10 mouse cellular contexts compared by ENCODE assay signal in genomic region chr6:121498819-121499535, GRCm38 (mm10). TPM values are rescaled to one million over a fixed set of nuclear protein-coding genes. Genes with fewer than 3 reads are reported as not detected.
DNase-seq lines count a peak whose midpoint lies in the region; ATAC-seq and TF ChIP-seq lines count a peak whose summit lies in the region.
"Had no signal": no experiment of that assay in that cellular context is flagged by ENCODE, and none has a peak within 500 bp of the region (broad histone marks: within the 10 kb centered on the region; RNA-seq: fewer than 3 reads in every experiment).

No protein-coding gene starts in this region.

- no peaks in the 10 kb centered on the region for H3K9me3 ChIP-seq in forebrain, postnatal 0 days (ENCODE audit: low read length)
- H3K9me3 ChIP-seq in midbrain, embryonic 10.5 days (replicated peaks), result no peaks in the 10 kb centered on the region
- no peaks in the 10 kb centered on the region for H3K9me3 ChIP-seq in intestine, postnatal 0 days (ENCODE audit: control insufficient read depth)

- DNase-seq in adrenal gland, adult (ENCODE audit: inconsistent age in 2 of 2, low spot score in 1 of 2), result peak; percentile 14 to 26
- no peak for DNase-seq in adrenal gland, adult 2 months
- peak; percentile 37 for DNase-seq in R1 (ENCODE audit: low read depth, low spot score)
- DNase-seq in forebrain, postnatal 0 days, result peak; percentile 26
- DNase-seq in midbrain, embryonic 10.5 days (ENCODE audit: low spot score), result peak; percentile 48
- no peak for DNase-seq in heart, postnatal 10 days
- no peak for DNase-seq in heart, postnatal 14 days

- ATAC-seq in forebrain, postnatal 0 days, result peak; percentile 72
- no peak for ATAC-seq in intestine, postnatal 0 days

- no peak overlapping the region for H3K4me2 ChIP-seq in forebrain, postnatal 0 days (ENCODE audit: low read depth)
- no peak overlapping the region for H3K4me2 ChIP-seq in intestine, postnatal 0 days (replicated peaks; ENCODE audit: low read depth)

- H3K27ac ChIP-seq in forebrain, postnatal 0 days (ENCODE audit: low read depth, low read length), result no peak overlapping the region; the same call in 1 of the 2 replicates
- peak overlapping the region; percentile 64 for H3K27ac ChIP-seq in midbrain, embryonic 10.5 days (replicated peaks)
- H3K27ac ChIP-seq in intestine, postnatal 0 days (ENCODE audit: low read depth, low read length), result no peak overlapping the region

- H3K9ac ChIP-seq in forebrain, postnatal 0 days, result no peak overlapping the region
- no peak overlapping the region for H3K9ac ChIP-seq in intestine, postnatal 0 days (ENCODE audit: low read depth, low read length)

- no peaks in the 10 kb centered on the region for H3K27me3 ChIP-seq in forebrain, postnatal 0 days (ENCODE audit: insufficient read depth, low read length)
- no peaks in the 10 kb centered on the region for H3K27me3 ChIP-seq in midbrain, embryonic 10.5 days (ENCODE audit: low read depth, poor library complexity, severe bottlenecking)
- H3K27me3 ChIP-seq in intestine, postnatal 0 days (replicated peaks; ENCODE audit: control insufficient read depth, insufficient read depth, low read length), result no peaks in the 10 kb centered on the region

- TF ChIP-seq CTCF in forebrain, postnatal 0 days (IDR thresholded peaks at IDR 0.05; ENCODE audit: low read depth), result no peak
- TF ChIP-seq CTCF in intestine, postnatal 0 days (IDR thresholded peaks at IDR 0.05; ENCODE audit: low read depth), result no peak

- WGBS in forebrain, postnatal 0 days, result 14% methylated on average over 9 of the region's 9 CpGs
- 14% methylated on average over 9 of the region's 9 CpGs for WGBS in midbrain, embryonic 10.5 days
- WGBS in intestine, postnatal 0 days, result 14% methylated on average over 9 of the region's 9 CpGs

- no peaks in the 10 kb centered on the region for H3K36me3 ChIP-seq in forebrain, postnatal 0 days (ENCODE audit: insufficient read depth)
- no peaks in the 10 kb centered on the region for H3K36me3 ChIP-seq in midbrain, embryonic 10.5 days
- H3K36me3 ChIP-seq in intestine, postnatal 0 days (ENCODE audit: control insufficient read depth, insufficient read depth), result no peaks in the 10 kb centered on the region

- no peak overlapping the region for H3K4me3 ChIP-seq in forebrain, postnatal 0 days (ENCODE audit: low read depth, low read length)
- H3K4me3 ChIP-seq in midbrain, embryonic 10.5 days, result peak overlapping the region; percentile 20; the same call in 1 of the 2 replicates
- no peak overlapping the region for H3K4me3 ChIP-seq in intestine, postnatal 0 days (ENCODE audit: low read depth, low read length)

- H3K4me1 ChIP-seq in forebrain, postnatal 0 days (ENCODE audit: insufficient read depth), result no peaks in the 10 kb centered on the region
- peaks cover 36% of the 10 kb centered on the region for H3K4me1 ChIP-seq in midbrain, embryonic 10.5 days
- H3K4me1 ChIP-seq in intestine, postnatal 0 days (replicated peaks; ENCODE audit: control insufficient read depth, insufficient read depth, low read length), result no peaks in the 10 kb centered on the region

- intact Hi-C loops in heart, postnatal 10 days (cut with DNase I), result no loop called here
- intact Hi-C loops in heart, postnatal 14 days (cut with DNase I), result no loop called here

RNA-seq across cellular contexts. Expression of gene Iqsec3, which starts 25.5 kb away (rescaled TPM):
- total RNA-seq in adrenal gland, adult 2 months (2021), result 1 to 10 TPM; 3.6 to 6.3 TPM
- polyA plus RNA-seq in adrenal gland, adult 2 months (2012; rRNA removed), result 4.9 and 5.6 TPM in 2 replicates
- total RNA-seq in forebrain, postnatal 0 days (2014; rRNA removed), result 21.0 and 32.4 TPM in 2 replicates
- polyA plus RNA-seq in forebrain, postnatal 0 days (2015; fragmentation: Nextera tagmentation; extraction: Ambion mirVana), result 3.9 and 6.8 TPM in 2 replicates
- polyA plus RNA-seq in midbrain, embryonic 10.5 days (2016; fragmentation: Nextera tagmentation; extraction: Ambion mirVana), result 0.23 and 0.67 TPM in 2 replicates
- polyA plus RNA-seq in intestine, postnatal 0 days (2015; fragmentation: Nextera tagmentation; extraction: Ambion mirVana), result 0.16 and 0.18 TPM in 2 replicates
- under 1 TPM; 0.64 to 0.72 TPM for total RNA-seq in heart, postnatal 10 days (2021)
- under 1 TPM; 0.78 to 0.84 TPM for total RNA-seq in heart, postnatal 14 days (2021)
- polyA plus RNA-seq: liver, embryonic 16.5 days; spleen, adult 2 months had no signal

Comparison
In these comparisons a context has a peak if more than half of its experiments do, and no peak if none do; other contexts are left out.
1. DNase-seq: peak in adrenal gland, adult (2 of 2), R1 (single experiment), forebrain, postnatal 0 days (single experiment) and midbrain, embryonic 10.5 days (single experiment); none in adrenal gland, adult 2 months (single experiment), heart, postnatal 10 days (0 of 2) and heart, postnatal 14 days (0 of 2).